Mouse (Mus musculus) CH12.LX (cell line): ENCODE data around the gene Cln6. TPM values are rescaled to one million over a fixed set of nuclear protein-coding genes. Genes with fewer than 3 reads are reported as not detected.
"Not testable (repeated sequence)": the region's sequence is repeated elsewhere in the genome, so short reads cannot be mapped to it uniquely, and the experiment has no call there.

Source experiments
- DNase-seq: peaks from one replicate; pipeline ENCODE4 v3.0.0-alpha.2; 2013; ENCODE audit errors: extremely low read depth
- H3K27ac ChIP-seq: 2 replicates; pipeline ENCODE4 v1.5.1; 2012; ENCODE audit warnings: low read depth, mild to moderate bottlenecking, control low read depth, moderate library complexity; ENCODE audit not compliant: insufficient read depth
- H3K27me3 ChIP-seq: replicated peaks from 2 replicates; pipeline ENCODE3; 2012; ENCODE audit warnings: inconsistent platforms
- H3K36me3 ChIP-seq, 2 experiments: replicated peaks in 1 of 2; 2 replicates each; pipeline versions ENCODE3 to v1.6.1; 2012; ENCODE audit warnings: inconsistent platforms in 1 of 2, low read length in 1 of 2, mild to moderate bottlenecking in 1 of 2, mixed read lengths in 1 of 2, moderate library complexity in 1 of 2; ENCODE audit not compliant: control insufficient read depth in 1 of 2, insufficient read depth in 1 of 2
- H3K4me1 ChIP-seq, 2 experiments: 2 replicates each; pipeline ENCODE4 v1.6.1; 2012; ENCODE audit warnings: inconsistent platforms in 1 of 2, moderate library complexity in 1 of 2; ENCODE audit not compliant: insufficient read depth in 2 of 2, control insufficient read depth in 1 of 2
- H3K4me2 ChIP-seq: 2 replicates; pipeline ENCODE4 v1.6.1; 2012; ENCODE audit warnings: low read depth, mild to moderate bottlenecking, control low read depth; ENCODE audit not compliant: poor library complexity, insufficient read depth, severe bottlenecking
- H3K4me3 ChIP-seq, 3 experiments: fragments of 150-350 bp in 1 of 3; sonication (generic) in 1 of 3; replicated peaks in 1 of 3; 2 replicates each; pipeline versions ENCODE3 to v1.5.1; 2011 to 2012; ENCODE audit warnings: low read depth in 2 of 3, low read length in 2 of 3, mild to moderate bottlenecking in 2 of 3, moderate library complexity in 2 of 3, control low read depth in 1 of 3, improper control_type of control experiment in 1 of 3, inconsistent platforms in 1 of 3, mixed read lengths in 1 of 3; ENCODE audit not compliant: poor library complexity in 1 of 3
- H3K79me2 ChIP-seq: replicated peaks from 2 replicates; pipeline ENCODE4 v1.6.1; 2012; ENCODE audit warnings: mild to moderate bottlenecking, moderate library complexity; ENCODE audit not compliant: control insufficient read depth, poor library complexity, insufficient read depth, severe bottlenecking; ENCODE audit errors: extremely low read depth
- H3K9ac ChIP-seq: 2 replicates; pipeline ENCODE4 v1.6.1; 2012; ENCODE audit warnings: low read depth, mild to moderate bottlenecking, control low read depth, moderate library complexity; ENCODE audit not compliant: insufficient read depth
- H3K9me3 ChIP-seq: replicated peaks from 2 replicates; pipeline ENCODE3; 2012; ENCODE audit warnings: low read length, inconsistent platforms, mixed read lengths
- CTCF ChIP-seq, 2 experiments: IDR thresholded peaks in 1 of 2; conservative IDR thresholded peaks in 1 of 2; 2 replicates each; pipeline ENCODE4 v1.5.1; 2011 to 2012; ENCODE audit warnings: low read depth in 2 of 2, low read length in 2 of 2, improper control_type of control experiment in 1 of 2, inconsistent platforms in 1 of 2, mild to moderate bottlenecking in 1 of 2, moderate library complexity in 1 of 2
- E2F4 ChIP-seq: IDR thresholded peaks from 2 replicates; pipeline ENCODE4 v1.6.1; 2011; ENCODE audit warnings: low read depth, low read length, improper control_type of control experiment; ENCODE audit not compliant: insufficient replicate concordance
- ELF1 ChIP-seq: IDR thresholded peaks from 2 replicates; pipeline ENCODE4 v1.6.1; 2014; ENCODE audit warnings: low read depth, mild to moderate bottlenecking, inconsistent platforms, low read length, improper control_type of control experiment
- EP300 ChIP-seq: IDR thresholded peaks from 2 replicates; pipeline ENCODE4 v1.6.1; 2011; ENCODE audit warnings: low read length, improper control_type of control experiment
- HCFC1 ChIP-seq: IDR thresholded peaks from 2 replicates; pipeline ENCODE4 v1.6.1; 2012; ENCODE audit warnings: low read depth, mild to moderate bottlenecking, inconsistent platforms, low read length, improper control_type of control experiment
- IRF4 ChIP-seq: IDR thresholded peaks from 2 replicates; pipeline ENCODE4 v1.6.1; 2014; ENCODE audit warnings: low read depth, mild to moderate bottlenecking, inconsistent platforms, low read length, improper control_type of control experiment
- MAX ChIP-seq: IDR thresholded peaks from 2 replicates; pipeline ENCODE4 v1.6.1; 2011; ENCODE audit warnings: low read length, improper control_type of control experiment
- MAZ ChIP-seq: IDR thresholded peaks from 2 replicates; pipeline ENCODE4 v1.6.1; 2012; ENCODE audit warnings: low read depth, mild to moderate bottlenecking, inconsistent platforms, low read length, improper control_type of control experiment, moderate library complexity
- MXI1 ChIP-seq: IDR thresholded peaks from 2 replicates; pipeline ENCODE4 v1.6.1; 2011; ENCODE audit warnings: mild to moderate bottlenecking, low read depth, low read length, improper control_type of control experiment
- NELFE ChIP-seq: IDR thresholded peaks from 2 replicates; pipeline ENCODE4 v1.6.1; 2011; ENCODE audit warnings: low read depth, low read length, improper control_type of control experiment
- NRF1 ChIP-seq: IDR thresholded peaks from 2 replicates; pipeline ENCODE4 v1.6.1; 2014; ENCODE audit warnings: low read depth, mild to moderate bottlenecking, inconsistent platforms, low read length, improper control_type of control experiment, moderate library complexity
- POLR2A ChIP-seq: IDR thresholded peaks from 2 replicates; pipeline ENCODE4 v1.6.1; 2011; ENCODE audit warnings: low read depth, mild to moderate bottlenecking, improper control_type of control experiment, low read length
- TBP ChIP-seq: conservative IDR thresholded peaks from 2 replicates; pipeline ENCODE4 v1.6.1; 2011; ENCODE audit warnings: low read depth, low read length, improper control_type of control experiment
- UBTF ChIP-seq: IDR thresholded peaks from 2 replicates; pipeline ENCODE4 v1.6.1; 2012; ENCODE audit warnings: low read depth, mild to moderate bottlenecking, inconsistent platforms, low read length, improper control_type of control experiment, moderate library complexity
- dilution Hi-C: fragments of 300-500 bp; cut with MboI; formaldehyde crosslinking; loops from 2 replicates; pipeline ENCODE4 v1.14.3; 2020; ENCODE audit warnings: low sequenced_read_pairs; ENCODE audit not compliant: extremely low pct_unique_long_range_greater_than_20kb, extremely low pct_ligation_motif_present
- in situ Hi-C: fragments of 300-500 bp; cut with MboI; formaldehyde crosslinking; loops from 3 replicates; pipeline ENCODE4 v1.14.3; 2019; ENCODE audit warnings: low sequenced_read_pairs, low pct_ligation_motif_present, low pct_unique_long_range_greater_than_20kb, mixed read lengths
- polyA plus RNA-seq: library from polyadenylated mRNA; unstranded; fragments of >175 nt; gene quantifications from 2 replicates; pipeline ENCODE4 v1.2.1, GENCODE M21; 2012; ENCODE audit warnings: low read depth; ENCODE audit not compliant: insufficient read length
- total RNA-seq, 2 experiments: library from RNA; depleted of rRNA; stranded (reverse); fragments of 300-350 nt in 1 of 2; fragments of >200 nt in 1 of 2; gene quantifications; 2 replicates each; pipeline ENCODE4 v1.2.3; 2012 to 2014

Gene Cln6
- total RNA-seq (2012; rRNA removed) (22.6 and 25.3 TPM in 2 replicates), total RNA-seq (2014; rRNA removed) (16.2 and 17.8 TPM in 2 replicates), polyA plus RNA-seq (29.4 and 35.1 TPM in 2 replicates)

DNA sequence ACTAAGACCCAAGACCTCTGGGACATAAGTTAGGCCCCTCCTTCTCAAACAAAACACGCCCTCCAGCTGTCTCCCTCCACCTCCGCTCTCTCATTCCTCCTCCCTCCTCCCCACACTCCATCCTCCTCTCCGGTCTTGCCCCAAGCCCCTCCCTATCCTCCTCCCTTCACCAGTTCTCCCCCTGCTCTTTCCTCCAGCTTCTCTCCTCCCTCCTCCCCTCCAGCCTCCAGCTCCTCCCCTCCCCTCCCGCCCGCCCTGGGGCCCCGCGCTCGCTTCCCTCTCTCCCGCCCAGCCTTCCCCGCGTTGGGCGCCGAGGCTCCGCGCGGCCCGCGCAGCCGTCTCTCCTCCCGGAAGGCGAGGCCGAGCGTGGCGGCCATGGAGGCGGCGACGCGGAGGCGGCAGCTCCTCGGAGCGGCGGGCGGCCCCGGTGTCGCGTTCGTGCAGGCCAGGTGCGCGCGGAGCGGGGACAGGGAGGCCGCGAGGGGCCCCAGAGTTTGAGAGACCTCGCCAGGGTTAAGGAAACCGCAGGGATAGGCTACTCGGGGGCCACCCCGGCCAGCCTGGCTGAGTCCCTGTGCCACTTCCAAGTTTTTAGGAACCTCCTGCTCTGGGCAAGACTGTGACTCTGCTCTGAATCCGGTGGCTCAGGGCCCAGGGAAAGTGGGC lies at the start of gene Cln6:
TSS of gene Cln6 (plus strand) at position 280 of the 666 bp plus-strand sequence.
- DNase-seq: peak; percentile 88
- H3K4me1 ChIP-seq: peaks cover 9 to 29% of the 10 kb centered on the region in 2 experiments; a peak in 2 of 4 replicates
- peak within 1 kb of the TSS; percentile 68 to 79 (median 69) for H3K4me3 ChIP-seq
- H3K9ac ChIP-seq: peak within 1 kb of the TSS; percentile 39
- in situ Hi-C loops: no loop called here
- H3K27me3 ChIP-seq: no peaks in the 10 kb centered on the region
- dilution Hi-C loops: no loop called here
- peak; percentile 50 for TF ChIP-seq POLR2A
- 0 out of 2 replicates have a peak, but pooled peaks have one; percentile 38 for TF ChIP-seq TBP
- TF ChIP-seq MAZ: peak; percentile 90; the same call in 1 of the 2 replicates
- peak; percentile 59; the same call in 1 of the 2 replicates for TF ChIP-seq MXI1
- TF ChIP-seq NELFE: 0 out of 2 replicates have a peak, but pooled peaks have one; percentile 13
- TF ChIP-seq ELF1: peak; percentile 31; the same call in 1 of the 2 replicates
- no peak for TF ChIP-seq HCFC1
- TF ChIP-seq NRF1: peak; percentile 41; the same call in 1 of the 2 replicates
- TF ChIP-seq EP300: no peak
- TF ChIP-seq E2F4: no peak
- TF ChIP-seq IRF4: peak; percentile 22; the same call in 1 of the 2 replicates
- TF ChIP-seq MAX: no peak
- TF ChIP-seq UBTF: peak; percentile 88; the same call in 1 of the 2 replicates
- TF ChIP-seq CTCF (conservative IDR thresholded peaks at IDR 0.05 in 1 of 2, IDR thresholded peaks at IDR 0.05 in 1 of 2; ENCODE audit: low read depth in 2 of 2, low read length in 2 of 2): no peak
- peaks cover 0 to 23% of the 10 kb centered on the region in 2 experiments for H3K36me3 ChIP-seq
- H3K79me2 ChIP-seq: no peaks in the 10 kb centered on the region
- H3K27ac ChIP-seq: no peak within 1 kb of the TSS
- no peaks in the 10 kb centered on the region for H3K9me3 ChIP-seq
- H3K4me2 ChIP-seq: peak within 1 kb of the TSS; percentile 85

DNA sequence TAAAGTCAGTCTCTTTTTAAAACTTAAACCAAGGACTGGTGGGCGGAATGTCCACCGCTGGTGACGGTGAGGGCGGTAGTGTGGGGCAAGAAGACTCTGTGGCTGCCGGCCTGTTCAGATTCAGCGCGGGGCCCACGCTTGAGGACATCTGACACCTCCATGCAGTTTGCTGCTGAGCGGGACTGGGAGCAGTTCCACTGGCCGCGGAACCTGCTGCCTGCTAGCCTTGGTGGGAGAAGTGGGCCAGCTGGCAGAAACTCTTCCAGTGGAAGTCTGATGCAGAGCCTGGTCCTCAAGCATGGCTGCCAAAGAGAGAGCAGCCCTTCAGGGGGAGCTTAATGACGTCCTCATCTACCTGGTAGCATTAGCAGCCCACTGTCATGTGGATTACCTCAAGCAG lies 48.7 kb upstream of the Cln6 start:
- in situ Hi-C loops: no loop called here
- Histone ChIP-seq H3K27ac (no peak overlapping the region), H3K4me1 (peaks cover 0 to 4% of the 10 kb centered on the region in 2 experiments; a peak in 2 of 4 replicates), H3K4me3 (no peak overlapping the region), H3K9me3 (no peaks in the 10 kb centered on the region), H3K79me2 (peaks cover 5% of the 10 kb centered on the region; the same call in 1 of the 2 replicates), H3K36me3 (peaks cover 8 to 40% of the 10 kb centered on the region in 2 experiments), H3K9ac (no peak overlapping the region), H3K4me2 (no peak overlapping the region), H3K27me3 (no peaks in the 10 kb centered on the region)
- TF ChIP-seq HCFC1: no peak
- no peak for DNase-seq
- dilution Hi-C loops: no loop called here

DNA sequence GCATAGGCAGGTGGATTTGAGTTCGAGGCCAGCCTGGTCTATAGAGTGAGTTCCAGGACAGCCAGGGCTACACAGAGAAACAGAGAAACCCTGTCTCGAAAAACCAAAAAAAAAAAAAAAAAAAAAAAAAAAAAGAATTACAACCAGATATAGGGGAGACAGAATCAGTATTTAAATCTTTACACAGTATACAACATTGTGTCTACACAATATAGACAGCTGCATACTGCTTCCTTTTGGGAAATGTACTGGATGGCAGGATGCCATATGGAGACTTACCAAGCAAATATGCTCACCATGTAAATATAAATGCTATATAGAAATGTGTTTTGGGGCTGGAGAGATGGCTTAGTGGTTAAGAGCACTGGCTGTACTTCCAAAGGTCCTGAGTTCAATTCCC lies 39.4 kb upstream of the Cln6 start:
- H3K4me1 ChIP-seq: peaks cover 0 to 11% of the 10 kb centered on the region in 2 experiments; a peak in 2 of 4 replicates
- not testable (repeated sequence) for DNase-seq

More for the DNA sequence above, 39.4 kb upstream of the Cln6 start:
- H3K4me2 ChIP-seq, H3K4me3 ChIP-seq, H3K9me3 ChIP-seq, in situ Hi-C loops, H3K9ac ChIP-seq, dilution Hi-C loops, H3K27me3 ChIP-seq, H3K27ac ChIP-seq: not testable (repeated sequence)
- Histone ChIP-seq H3K79me2 (peaks cover 54% of the 10 kb centered on the region), H3K36me3 (peaks cover 41 to 74% of the 10 kb centered on the region in 2 experiments)
